ENCODE assay signal across 8 mouse cellular contexts in the genomic region with DNA sequence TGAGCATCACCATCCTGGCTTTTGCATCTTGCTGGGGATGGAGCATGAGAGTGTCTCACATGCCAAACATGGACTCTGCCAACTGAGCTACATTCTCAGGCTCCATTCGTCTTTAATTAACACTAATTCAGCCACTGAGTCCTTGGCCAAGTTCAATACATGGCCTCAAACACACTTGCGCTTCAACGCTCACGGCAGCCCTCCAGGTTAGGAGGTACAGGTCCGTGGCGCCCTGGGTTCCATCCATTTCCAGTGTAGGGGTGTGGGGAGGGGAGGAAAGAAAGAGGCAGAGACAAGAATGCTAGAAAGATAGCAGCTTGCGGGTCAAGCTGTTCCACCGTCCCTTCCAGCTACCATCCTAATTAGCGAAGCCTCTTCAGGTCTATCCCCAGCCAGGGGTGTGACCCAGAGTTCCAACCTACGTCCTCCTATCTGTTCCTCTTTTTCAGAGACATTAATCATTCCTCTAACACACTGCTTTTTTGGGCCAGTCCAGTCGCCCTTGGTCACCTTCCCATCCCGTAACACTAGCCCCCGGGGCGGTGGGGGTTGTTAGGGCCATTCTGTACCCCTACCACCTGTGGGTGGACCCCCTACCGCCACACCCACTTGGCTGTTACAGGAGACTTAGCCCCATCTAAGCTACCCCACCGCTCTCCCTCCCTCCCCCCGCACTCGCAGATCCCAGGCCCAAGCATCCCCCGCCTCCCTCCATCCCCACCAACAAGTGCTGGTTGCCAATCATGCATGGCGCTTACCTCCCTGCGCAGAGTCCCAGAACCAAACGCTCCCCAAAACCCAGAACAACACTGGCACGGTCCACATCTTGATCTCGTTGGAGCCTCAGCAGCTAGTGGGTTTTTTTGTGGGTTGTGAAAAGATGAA. TPM values are rescaled to one million over a fixed set of nuclear protein-coding genes. Genes with fewer than 3 reads are reported as not detected.
DNase-seq lines count a peak whose midpoint lies in the region; ATAC-seq and TF ChIP-seq lines count a peak whose summit lies in the region.

No protein-coding gene starts in this region.

- peak overlapping the region; percentile 70 for H3K4me2 ChIP-seq in heart, postnatal 0 days (ENCODE audit: low read depth, low read length)
- H3K4me2 ChIP-seq in liver, embryonic 12.5 days, result peak overlapping the region; percentile 44

- H3K79me2 ChIP-seq in heart, adult 2 months (replicated peaks; ENCODE audit: control insufficient read depth, insufficient read depth, low read length), result no peaks in the 10 kb centered on the region

- no peaks in the 10 kb centered on the region; the same call in 1 of the 2 replicates for H3K27me3 ChIP-seq in heart, adult 2 months (ENCODE audit: control insufficient read depth, insufficient read depth, low read length)
- 0 out of 2 replicates have a peak, but pooled peaks cover 7% of the 10 kb centered on the region for H3K27me3 ChIP-seq in heart, postnatal 0 days (ENCODE audit: control insufficient read depth, insufficient read depth, low read length)
- H3K27me3 ChIP-seq in liver, embryonic 12.5 days (replicated peaks), result peaks cover 75% of the 10 kb centered on the region

- intact Hi-C loops in heart, adult 2 months (cut with DNase I), result no loop called here
- intact Hi-C loops in heart, postnatal 25 days (cut with DNase I), result no loop called here

- peak overlapping the region; percentile 39; the same call in 1 of the 2 replicates for H3K4me3 ChIP-seq in heart, adult 2 months
- H3K4me3 ChIP-seq in heart, postnatal 0 days (ENCODE audit: low read depth, low read length), result peak overlapping the region; percentile 53
- peak overlapping the region; percentile 23 for H3K4me3 ChIP-seq in liver, embryonic 12.5 days

- DNase-seq in heart, adult 2 months, result peak; percentile 15 to 24
- DNase-seq in heart, postnatal 25 days (ENCODE audit: low spot score), result no peak
- DNase-seq in embryo, embryonic 10 days (ENCODE audit: low spot score), result peak; percentile 50
- DNase-seq in heart, postnatal 0 days (ENCODE audit: low spot score), result no peak
- peak; percentile 67 for DNase-seq in retina, postnatal 1 day
- DNase-seq in spleen, postnatal 36 days (ENCODE audit: low spot score in 2 of 2), result no peak
- DNase-seq in adrenal gland, adult 18-20 months (ENCODE audit: low spot score in 2 of 2), result no peak

- no peak for TF ChIP-seq EP300 in heart, adult 2 months (IDR thresholded peaks at IDR 0.05; ENCODE audit: insufficient read depth, low read depth, low read length)
- no peak for TF ChIP-seq EP300 in heart, postnatal 0 days (IDR thresholded peaks at IDR 0.05; ENCODE audit: low read depth)

- no peaks in the 10 kb centered on the region for H3K36me3 ChIP-seq in heart, adult 2 months (ENCODE audit: control insufficient read depth, insufficient read depth, low read length)
- H3K36me3 ChIP-seq in heart, postnatal 0 days (replicated peaks; ENCODE audit: control insufficient read depth, insufficient read depth, low read length), result no peaks in the 10 kb centered on the region
- H3K36me3 ChIP-seq in liver, embryonic 12.5 days, result no peaks in the 10 kb centered on the region

- peaks cover 2% of the 10 kb centered on the region for H3K4me1 ChIP-seq in heart, adult 2 months (ENCODE audit: control insufficient read depth, insufficient read depth, low read length)
- H3K4me1 ChIP-seq in heart, postnatal 0 days (ENCODE audit: control insufficient read depth, insufficient read depth), result 0 out of 2 replicates have a peak, but pooled peaks cover 5% of the 10 kb centered on the region
- 0 out of 2 replicates have a peak, but pooled peaks cover 4% of the 10 kb centered on the region for H3K4me1 ChIP-seq in liver, embryonic 12.5 days

- 11% methylated on average over 24 of the region's 24 CpGs for WGBS in heart, adult 2 months
- 10% methylated on average over 24 of the region's 24 CpGs for whole genome bisulfite sequencing in heart, postnatal 0 days
- WGBS in liver, embryonic 12.5 days (ENCODE audit: insufficient replicate concordance), result 8% methylated on average over 24 of the region's 24 CpGs

- no peak for TF ChIP-seq CTCF in heart, adult 2 months (IDR thresholded peaks at IDR 0.05)
- no peak for TF ChIP-seq CTCF in heart, postnatal 0 days (IDR thresholded peaks at IDR 0.05; ENCODE audit: low read depth)

- no peak for TF ChIP-seq POLR2A in heart, adult 2 months (IDR thresholded peaks at IDR 0.05; ENCODE audit: insufficient read depth, low read depth, low read length)

- no peak overlapping the region for H3K9ac ChIP-seq in heart, adult 2 months (ENCODE audit: low read depth, low read length)
- H3K9ac ChIP-seq in heart, postnatal 0 days (replicated peaks; ENCODE audit: low read depth, low read length), result peak overlapping the region; percentile 31; the same call in 1 of the 2 replicates
- no peak overlapping the region for H3K9ac ChIP-seq in liver, embryonic 12.5 days

- H3K27ac ChIP-seq in heart, adult 2 months, result no peak overlapping the region
- no peak overlapping the region for H3K27ac ChIP-seq in heart, postnatal 0 days (ENCODE audit: low read depth)
- H3K27ac ChIP-seq in liver, embryonic 12.5 days, result no peak overlapping the region

- peak; percentile 37; the same call in 1 of the 2 replicates for ATAC-seq in heart, postnatal 0 days (ENCODE audit: insufficient read depth, low read depth)
- no peak for ATAC-seq in liver, embryonic 12.5 days

- H3K9me3 ChIP-seq in heart, postnatal 0 days (replicated peaks; ENCODE audit: control insufficient read depth, low read length), result no peaks in the 10 kb centered on the region
- H3K9me3 ChIP-seq in liver, embryonic 12.5 days (replicated peaks), result no peaks in the 10 kb centered on the region

RNA-seq across cellular contexts. Expression of gene Pdpn, which starts 0.7 kb away (rescaled TPM):
- total RNA-seq in heart, adult 2 months (2021), result 1 to 10 TPM; 5.8 TPM
- 2.7 and 5.0 TPM in 2 replicates for polyA plus RNA-seq in heart, adult 2 months (2012; rRNA removed)
- total RNA-seq in heart, postnatal 25 days (2021), result 1 to 10 TPM; 7.8 to 8.3 TPM
- 6.8 and 12.4 TPM in 2 replicates for total RNA-seq in heart, postnatal 0 days (2014; rRNA removed; ENCODE audit: low replicate concordance)
- polyA plus RNA-seq in heart, postnatal 0 days (2015; fragmentation: Nextera tagmentation; extraction: Ambion mirVana), result 13.6 and 14.9 TPM in 2 replicates
- 1.7 and 2.5 TPM in 2 replicates for polyA plus RNA-seq in liver, embryonic 12.5 days (2016; fragmentation: Nextera tagmentation; extraction: Ambion mirVana)
- total RNA-seq in adrenal gland, adult 18-20 months (2021), result 10 to 100 TPM in 1 of 2 experiments, 1 to 10 TPM in 1; 5.8 to 10.6 TPM

RNA-seq across cellular contexts. Expression of gene Lrrc38, which starts 50.9 kb away (rescaled TPM):
- total RNA-seq in heart, adult 2 months (2021), result not detected
- polyA plus RNA-seq in heart, adult 2 months (2012; rRNA removed), result 0.47 and 1.8 TPM in 2 replicates
- total RNA-seq in heart, postnatal 25 days (2021), result under 1 TPM; 0.21 to 0.22 TPM
- not detected in 2 replicates for total RNA-seq in heart, postnatal 0 days (2014; rRNA removed; ENCODE audit: low replicate concordance)
- polyA plus RNA-seq in heart, postnatal 0 days (2015; fragmentation: Nextera tagmentation; extraction: Ambion mirVana), result 0.23 and 0.32 TPM in 2 replicates
- polyA plus RNA-seq in liver, embryonic 12.5 days (2016; fragmentation: Nextera tagmentation; extraction: Ambion mirVana), result not detected in 2 replicates
- under 1 TPM in 1 of 2 experiments, not detected in 1; 0.43 TPM for total RNA-seq in adrenal gland, adult 18-20 months (2021)

Comparison
In these comparisons a context has a peak if more than half of its experiments do, and no peak if none do; other contexts are left out.
1. DNase-seq: peak in heart, adult 2 months (2 of 2), embryo, embryonic 10 days (single experiment) and retina, postnatal 1 day (single experiment); none in heart, postnatal 25 days (single experiment), heart, postnatal 0 days (single experiment), spleen, postnatal 36 days (0 of 2) and adrenal gland, adult 18-20 months (0 of 2).
2. Peak in every context shown above with its lines, with median percentiles within 50 percentile points of each other: H3K4me3 ChIP-seq.